Mouse (Mus musculus): ENCODE results near the gene Gm21897.

GRCm38 (mm10) chr16:15334526-15334925 lies 17.3 kb downstream of the Gm21897 start:
- no peak for TF ChIP-seq CTCF (IDR thresholded peaks at IDR 0.05; ENCODE audit: extremely low read depth, insufficient read length, insufficient replicate concordance, low read depth, low read length)
- TF ChIP-seq POLR2A (IDR thresholded peaks at IDR 0.05; ENCODE audit: low read depth, low read length), result no peak

Measured in small intestine, adult 2 months (tissue).